In genomic region chr1:77206535-77206934, GRCm38 (mm10) we compare ENCODE assay signal across 14 mouse cellular contexts.
"Had no signal": no experiment of that assay in that cellular context is flagged by ENCODE, and none has a peak within 500 bp of the region (broad histone marks: within the 10 kb centered on the region; RNA-seq: fewer than 3 reads in every experiment).

No protein-coding gene starts in this region.

- H3K9ac ChIP-seq: hindbrain, embryonic 14.5 days; limb, embryonic 15.5 days; liver, embryonic 15.5 days; lung, embryonic 14.5 days; neural tube, embryonic 15.5 days had no signal

- H3K27me3 ChIP-seq: limb, embryonic 15.5 days; liver, embryonic 15.5 days; neural tube, embryonic 15.5 days had no signal

- DNase-seq: lung, embryonic 14.5 days; lung, postnatal 10 days; lung, postnatal 4 days; midbrain, embryonic 14.5 days; right cerebral cortex, adult 18-20 months; right cerebral cortex, postnatal 25 days; thymus, postnatal 36 days had no signal

- H3K9me3 ChIP-seq: limb, embryonic 15.5 days; liver, embryonic 15.5 days; midbrain, embryonic 10.5 days; neural tube, embryonic 15.5 days had no signal

- H3K4me1 ChIP-seq: liver, embryonic 15.5 days; neural tube, embryonic 15.5 days had no signal

- H3K4me2 ChIP-seq: hindbrain, embryonic 14.5 days; limb, embryonic 15.5 days; liver, embryonic 15.5 days; lung, embryonic 14.5 days; neural tube, embryonic 15.5 days had no signal

- H3K36me3 ChIP-seq: limb, embryonic 15.5 days; liver, embryonic 15.5 days; midbrain, embryonic 10.5 days; neural tube, embryonic 15.5 days had no signal

- H3K27ac ChIP-seq: hindbrain, embryonic 14.5 days; layer of hippocampus, adult 2 months; limb, embryonic 15.5 days; liver, embryonic 15.5 days; midbrain, embryonic 10.5 days; neural tube, embryonic 15.5 days had no signal

- H3K4me3 ChIP-seq: layer of hippocampus, adult 2 months; limb, embryonic 15.5 days; liver, embryonic 15.5 days; midbrain, embryonic 10.5 days; myocyte; neural tube, embryonic 15.5 days had no signal
